Mouse (Mus musculus) embryonic fibroblast, embryonic 13.5 days (primary cell): ENCODE data around the gene Btbd1. TPM values are rescaled to one million over a fixed set of nuclear protein-coding genes. Genes with fewer than 3 reads are reported as not detected.

ENCODE experiments used
- H3K27ac ChIP-seq: 2 replicates; pipeline ENCODE4 v1.5.1; 2012; ENCODE audit warnings: low read length, control low read depth, inconsistent platforms; ENCODE audit not compliant: insufficient read depth
- H3K4me1 ChIP-seq: 2 replicates; pipeline ENCODE4 v1.6.1; 2011; ENCODE audit warnings: low read length; ENCODE audit not compliant: control insufficient read depth, insufficient read depth
- H3K4me3 ChIP-seq: 2 replicates; pipeline ENCODE4 v1.5.1; 2011; ENCODE audit warnings: mild to moderate bottlenecking, control low read depth, low read length; ENCODE audit not compliant: insufficient read depth
- CTCF ChIP-seq: IDR thresholded peaks from 2 replicates; pipeline ENCODE4 v1.5.1; 2011; ENCODE audit warnings: mild to moderate bottlenecking, control low read depth, low read length, moderate library complexity, borderline replicate concordance; ENCODE audit not compliant: insufficient read depth
- POLR2A ChIP-seq: IDR thresholded peaks from 2 replicates; pipeline ENCODE4 v1.6.1; 2011; ENCODE audit warnings: low read depth, mild to moderate bottlenecking, control low read depth, low read length, moderate library complexity
- polyA plus RNA-seq: library from polyadenylated mRNA; stranded (reverse); fragments of >200 nt; gene quantifications from 2 replicates; pipeline ENCODE4 v1.2.4, GENCODE M21; 2011; ENCODE audit warnings: low read depth; ENCODE audit not compliant: missing spikeins, insufficient read length

The Btbd1 gene
- polyA plus RNA-seq, 1 experiment: 134 TPM

GRCm38 (mm10) chr7:81744145-81744544, 85.1 kb downstream of the Btbd1 start:
- no peak for TF ChIP-seq POLR2A
- TF ChIP-seq CTCF: peak; percentile 55; the same call in 1 of the 2 replicates
- no peaks in the 10 kb centered on the region for H3K4me1 ChIP-seq
- no peak overlapping the region for H3K4me3 ChIP-seq
- H3K27ac ChIP-seq: no peak overlapping the region

Other genes with a start within 250 kb of the Btbd1 start
- gene Homer2, start 121.9 kb downstream of the Btbd1 start, polyA plus RNA-seq: 3.7 and 10.9 TPM in 2 replicates
- 34.9 and 37.9 TPM in 2 replicates for gene Ramac, start 66.5 kb downstream of the Btbd1 start, polyA plus RNA-seq
- 29.7 and 31.3 TPM in 2 replicates for gene 3110040N11Rik, start 40.0 kb downstream of the Btbd1 start, polyA plus RNA-seq
- not detected in 2 replicates for gene Gm10160, start 26.4 kb upstream of the Btbd1 start, polyA plus RNA-seq
- gene Tm6sf1, start 29.6 kb upstream of the Btbd1 start, polyA plus RNA-seq: 0.67 and 2.0 TPM in 2 replicates
- gene Hdgfl3, start 105.0 kb upstream of the Btbd1 start, polyA plus RNA-seq: 11.1 and 22.7 TPM in 2 replicates
- 0.81 and 1.1 TPM in 2 replicates for gene Bnc1, start 162.9 kb upstream of the Btbd1 start, polyA plus RNA-seq